Mouse (Mus musculus) thymus, adult 2 months (tissue): ENCODE data around the gene Sdk2. TPM values are rescaled to one million over a fixed set of nuclear protein-coding genes. Genes with fewer than 3 reads are reported as not detected.

Experiments used
- DNase-seq: peaks from one replicate; pipeline ENCODE4 v3.0.0; 2021
- H3K27ac ChIP-seq: fragments of 200-500 bp; 2 replicates; pipeline ENCODE4 v1.5.1; 2012; ENCODE audit warnings: low read length, control low read depth; ENCODE audit not compliant: control insufficient read depth, insufficient read depth
- H3K27me3 ChIP-seq: fragments of 200-500 bp; 2 replicates; pipeline ENCODE4 v1.6.1; 2012; ENCODE audit warnings: mild to moderate bottlenecking, low read length, moderate library complexity, mixed read lengths; ENCODE audit not compliant: control insufficient read depth, insufficient read depth
- H3K36me3 ChIP-seq: fragments of 200-500 bp; 2 replicates; pipeline ENCODE4 v1.6.1; 2012; ENCODE audit warnings: mild to moderate bottlenecking, low read length, moderate library complexity; ENCODE audit not compliant: control insufficient read depth, insufficient read depth
- H3K4me1 ChIP-seq: fragments of 200-500 bp; replicated peaks from 2 replicates; pipeline ENCODE4 v1.6.1; 2012; ENCODE audit warnings: low read length; ENCODE audit not compliant: control insufficient read depth, insufficient read depth
- H3K4me3 ChIP-seq: fragments of 200-500 bp; 2 replicates; pipeline ENCODE4 v1.5.1; 2012; ENCODE audit warnings: mild to moderate bottlenecking, low read length, control low read depth, moderate library complexity; ENCODE audit not compliant: control insufficient read depth, insufficient read depth
- CTCF ChIP-seq: fragments of 200-500 bp; IDR thresholded peaks from 2 replicates; pipeline ENCODE4 v1.5.1; 2012; ENCODE audit warnings: mild to moderate bottlenecking, control low read depth, low read length, moderate library complexity, borderline replicate concordance; ENCODE audit not compliant: control insufficient read depth, poor library complexity, insufficient read depth; ENCODE audit errors: extremely low read depth
- POLR2A ChIP-seq: fragments of 200-500 bp; IDR thresholded peaks from 2 replicates; pipeline ENCODE4 v1.6.1; 2012; ENCODE audit warnings: mild to moderate bottlenecking, low read length, control low read depth, moderate library complexity; ENCODE audit not compliant: control insufficient read depth, poor library complexity, insufficient read depth; ENCODE audit errors: extremely low read depth
- WGBS: fragments of 180-500 bp; shearing (Covaris S2); methylation state at CpG from one replicate; pipeline ENCODE4 v1.1.7; 2018; 5-methylcytosine and 5-hydroxymethylcytosine counted together
- polyA plus RNA-seq: library from polyadenylated mRNA; depleted of rRNA; stranded (reverse); fragments of >200 nt; gene quantifications from 2 replicates; pipeline ENCODE4 v1.2.3, GENCODE M21; 2012

The Sdk2 gene
- polyA plus RNA-seq, 1 experiment, result 1.4 TPM

DNA sequence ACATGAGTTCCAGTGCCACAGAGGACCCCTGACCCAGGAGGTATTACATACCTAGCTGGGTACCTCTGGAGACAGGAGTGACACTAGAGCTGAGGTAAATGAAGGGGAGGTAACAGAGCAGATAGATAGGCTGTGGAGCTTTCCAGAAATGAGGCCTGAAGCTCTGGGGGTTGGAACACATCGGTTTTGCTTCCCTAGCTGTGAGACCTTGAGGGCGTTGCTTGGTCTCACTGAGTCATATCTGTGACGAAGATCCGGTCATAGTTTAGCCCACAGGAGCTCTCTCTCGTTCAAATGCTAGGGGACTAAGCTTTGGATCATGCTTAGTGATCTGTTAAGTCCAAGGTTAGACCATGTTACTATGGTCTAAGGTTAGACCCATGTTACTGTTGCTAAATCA lies 308.0 kb downstream of the Sdk2 start:
- Histone ChIP-seq H3K4me1 (0 out of 2 replicates have a peak, but pooled peaks cover 4% of the 10 kb centered on the region), H3K36me3 (no peaks in the 10 kb centered on the region), H3K27ac (no peak overlapping the region), H3K4me3 (no peak overlapping the region), H3K27me3 (no peaks in the 10 kb centered on the region)
- no peak for DNase-seq
- WGBS, result 95% methylated on average over 5 of the region's 5 CpGs
- no peak for TF ChIP-seq CTCF
- TF ChIP-seq POLR2A, result no peak

GRCm38 (mm10) chr11:113756578-113756977 lies 310.3 kb downstream of the Sdk2 start:
- WGBS, result 96% methylated on average over 12 of the region's 12 CpGs
- no peaks in the 10 kb centered on the region for H3K36me3 ChIP-seq
- H3K4me1 ChIP-seq, result peaks cover 9% of the 10 kb centered on the region
- H3K27ac ChIP-seq, result no peak overlapping the region
- TF ChIP-seq POLR2A (no peak), CTCF (no peak)
- no peak overlapping the region for H3K4me3 ChIP-seq
- DNase-seq, result no peak
- no peaks in the 10 kb centered on the region for H3K27me3 ChIP-seq

DNA sequence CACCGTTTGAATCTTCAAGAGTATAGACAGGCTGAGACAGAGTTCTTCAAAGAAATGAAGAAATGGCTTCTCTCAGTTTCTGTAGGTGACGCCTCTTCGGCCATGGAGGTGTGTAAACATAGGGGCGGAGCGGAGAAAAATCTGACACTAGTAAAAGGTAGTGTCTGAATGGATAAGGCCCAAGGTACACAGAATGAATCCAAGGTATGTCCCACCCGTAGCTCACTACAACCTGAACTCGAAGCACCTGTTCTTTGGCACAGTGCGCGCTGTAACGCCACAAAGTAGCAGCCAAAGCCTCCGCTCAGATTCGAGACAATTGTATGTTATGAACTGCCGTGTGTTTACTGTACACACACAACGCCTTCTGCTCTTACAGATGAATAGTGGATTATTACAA lies 311.0 kb downstream of the Sdk2 start:
- TF ChIP-seq POLR2A (no peak), CTCF (no peak)
- 94% methylated on average over 14 of the region's 14 CpGs for WGBS
- Histone ChIP-seq H3K4me1 (peaks cover 7% of the 10 kb centered on the region), H3K27ac (no peak overlapping the region), H3K27me3 (no peaks in the 10 kb centered on the region), H3K4me3 (no peak overlapping the region), H3K36me3 (no peaks in the 10 kb centered on the region)
- no peak for DNase-seq

DNA sequence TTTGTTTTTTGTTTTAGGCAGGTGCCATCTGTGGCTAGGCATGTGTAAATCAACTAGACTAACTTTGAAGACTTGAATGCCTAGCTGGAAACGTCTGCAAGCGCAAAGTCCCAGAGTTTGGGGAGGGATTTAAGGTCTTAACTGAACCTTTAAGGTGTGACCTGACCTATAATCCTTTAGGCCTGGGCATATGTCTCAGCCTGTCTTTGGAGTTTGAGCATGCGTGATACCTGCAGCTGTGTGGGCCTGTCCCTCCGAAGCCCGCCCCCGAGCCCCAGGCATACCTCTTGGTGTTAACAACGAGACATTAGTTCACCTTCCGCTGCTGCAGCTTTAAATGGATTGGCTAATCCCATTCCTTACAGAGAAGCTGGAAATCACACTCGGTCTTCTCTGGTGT lies 312.0 kb downstream of the Sdk2 start:
- TF ChIP-seq CTCF, result no peak
- TF ChIP-seq POLR2A, result no peak
- no peaks in the 10 kb centered on the region for H3K36me3 ChIP-seq
- no peak overlapping the region for H3K4me3 ChIP-seq
- peaks cover 15% of the 10 kb centered on the region for H3K4me1 ChIP-seq
- 93% methylated on average over 9 of the region's 9 CpGs for WGBS
- H3K27me3 ChIP-seq, result no peaks in the 10 kb centered on the region
- no peak overlapping the region for H3K27ac ChIP-seq
- DNase-seq, result no peak

GRCm38 (mm10) chr11:113752685-113753430 lies 314.0 kb downstream of the Sdk2 start:
- DNase-seq, result no peak
- 94% methylated on average over 10 of the region's 10 CpGs for WGBS
- Histone ChIP-seq H3K27me3 (no peaks in the 10 kb centered on the region), H3K4me1 (peaks cover 33% of the 10 kb centered on the region), H3K36me3 (no peaks in the 10 kb centered on the region), H3K27ac (no peak overlapping the region), H3K4me3 (no peak overlapping the region)
- TF ChIP-seq POLR2A (no peak), CTCF (no peak)

DNA sequence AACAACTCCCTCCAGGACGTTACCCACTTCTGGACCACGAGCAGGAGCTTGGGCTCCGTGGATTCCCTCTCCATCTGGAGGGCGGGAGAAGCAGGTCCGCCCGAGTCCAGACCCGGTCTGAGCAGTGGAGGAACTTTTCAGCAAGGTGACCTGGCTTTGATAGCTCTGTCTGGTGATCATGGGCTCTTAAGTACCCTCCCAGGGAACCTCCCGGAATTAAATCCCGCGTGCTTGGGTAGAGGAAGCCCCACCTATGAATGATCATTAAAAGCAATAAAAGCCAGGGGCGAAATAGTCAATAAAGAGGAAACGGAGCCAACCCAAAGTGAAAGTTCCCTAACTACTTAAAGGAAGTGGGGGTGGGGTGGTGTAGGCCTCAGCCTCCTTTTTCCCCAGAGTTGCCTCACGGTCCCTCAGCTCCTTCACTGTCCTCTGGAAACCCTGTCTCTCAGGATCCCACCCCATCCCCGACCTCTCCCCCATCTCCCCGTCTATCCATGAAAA lies 314.6 kb downstream of the Sdk2 start:
- TF ChIP-seq CTCF (no peak), POLR2A (no peak)
- H3K4me3 ChIP-seq, result peak overlapping the region; percentile 82
- no peaks in the 10 kb centered on the region for H3K27me3 ChIP-seq
- DNase-seq, result peak; percentile 14
- H3K4me1 ChIP-seq, result peaks cover 39% of the 10 kb centered on the region
- H3K27ac ChIP-seq, result peak overlapping the region; percentile 12; the same call in 1 of the 2 replicates
- no peaks in the 10 kb centered on the region for H3K36me3 ChIP-seq
- WGBS, result 13% methylated on average over 15 of the region's 15 CpGs
